Mouse (Mus musculus) heart, embryonic 13.5 days (tissue): Measurements from ENCODE around the gene Hdac7. TPM values are rescaled to one million over a fixed set of nuclear protein-coding genes. Genes with fewer than 3 reads are reported as not detected.
"Not testable (repeated sequence)": the region's sequence is repeated elsewhere in the genome, so short reads cannot be mapped to it uniquely, and the experiment has no call there.

ENCODE experiments used
- ATAC-seq: fragments of 200-750 bp; cut with Nextera tagmentation; 2 replicates; pipeline ENCODE4 v1.8.0; 2017; ENCODE audit warnings: moderate TSS enrichment; ENCODE audit not compliant: insufficient number of reproducible peaks, low FRiP score, low TSS enrichment; ENCODE audit errors: extremely low read depth
- H3K27ac ChIP-seq: fragments of 300-500 bp; sonication (generic); replicated peaks from 2 replicates; pipeline ENCODE4 v1.5.1; 2015; ENCODE audit warnings: moderate library complexity, mild to moderate bottlenecking, inconsistent platforms
- H3K27me3 ChIP-seq: fragments of 300-500 bp; sonication (generic); replicated peaks from 2 replicates; pipeline ENCODE4 v1.6.1; 2015; ENCODE audit warnings: mild to moderate bottlenecking, inconsistent platforms
- H3K36me3 ChIP-seq: fragments of 300-500 bp; sonication (generic); 2 replicates; pipeline ENCODE4 v1.6.1; 2015; ENCODE audit warnings: mild to moderate bottlenecking, inconsistent platforms
- H3K4me1 ChIP-seq: fragments of 300-500 bp; sonication (generic); 2 replicates; pipeline ENCODE4 v1.6.1; 2015; ENCODE audit warnings: inconsistent platforms
- H3K4me2 ChIP-seq: fragments of 300-500 bp; sonication (generic); 2 replicates; pipeline ENCODE4 v1.6.1; 2015; ENCODE audit warnings: inconsistent platforms, mild to moderate bottlenecking, moderate library complexity
- H3K4me3 ChIP-seq: fragments of 300-500 bp; sonication (generic); 2 replicates; pipeline ENCODE4 v1.5.1; 2015; ENCODE audit warnings: moderate library complexity, mild to moderate bottlenecking, inconsistent platforms
- H3K9ac ChIP-seq: fragments of 300-500 bp; sonication (generic); 2 replicates; pipeline ENCODE4 v1.6.1; 2015; ENCODE audit warnings: inconsistent platforms, mild to moderate bottlenecking, moderate library complexity
- H3K9me3 ChIP-seq: fragments of 300-500 bp; sonication (generic); 2 replicates; pipeline ENCODE4 v1.6.1; 2016; ENCODE audit warnings: inconsistent platforms
- WGBS: fragments of 180-500 bp; shearing (Covaris S2); methylation state at CpG from one replicate; pipeline ENCODE4 v1.1.7; 2015; ENCODE audit warnings: mixed read lengths; 5-methylcytosine and 5-hydroxymethylcytosine counted together
- polyA plus RNA-seq: library from polyadenylated mRNA; unstranded; fragments of >200 nt; fragmentation: Nextera tagmentation; extraction: Ambion mirVana; gene quantifications from 2 replicates; pipeline ENCODE4 v1.2.1, GENCODE M21; 2015

Hdac7 gene
- polyA plus RNA-seq, 1 experiment from 2014 or later, result 23.4 TPM

- no peaks in the 10 kb centered on the region for H3K36me3 ChIP-seq
- 77% methylated on average over 19 of the region's 19 CpGs for WGBS
- H3K9ac ChIP-seq, result no peak overlapping the region
- H3K4me3 ChIP-seq, result no peak overlapping the region
- H3K4me1 ChIP-seq, result no peaks in the 10 kb centered on the region
- ATAC-seq, result no peak
- H3K27me3 ChIP-seq, result peaks cover 34% of the 10 kb centered on the region
- no peak overlapping the region for H3K27ac ChIP-seq
- H3K4me2 ChIP-seq, result no peak overlapping the region
- peaks cover 9% of the 10 kb centered on the region; the same call in 1 of the 2 replicates for H3K9me3 ChIP-seq
These were observed 27.0 kb upstream of the Hdac7 start for GRCm38 (mm10) chr15:97871055-97872030.

- Histone ChIP-seq H3K27me3 (peaks cover 30% of the 10 kb centered on the region; the same call in 1 of the 2 replicates), H3K9me3 (peaks cover 13% of the 10 kb centered on the region)
- not testable (repeated sequence) for H3K36me3 ChIP-seq, H3K4me1 ChIP-seq, H3K27ac ChIP-seq, H3K9ac ChIP-seq, ATAC-seq, H3K4me3 ChIP-seq, H3K4me2 ChIP-seq
- 69% methylated on average over 4 of the region's 4 CpGs for WGBS
These were observed 25.8 kb upstream of the Hdac7 start for GRCm38 (mm10) chr15:97870116-97870515.

- Histone ChIP-seq H3K4me1 (peaks cover 14% of the 10 kb centered on the region), H3K27ac (no peak overlapping the region), H3K4me2 (no peak overlapping the region), H3K36me3 (no peaks in the 10 kb centered on the region), H3K9me3 (peaks cover 13% of the 10 kb centered on the region), H3K4me3 (no peak overlapping the region), H3K27me3 (peaks cover 35% of the 10 kb centered on the region; the same call in 1 of the 2 replicates), H3K9ac (no peak overlapping the region)
- ATAC-seq, result no peak
- WGBS, result 86% methylated on average over 6 of the region's 6 CpGs
These were observed 24.7 kb upstream of the Hdac7 start for GRCm38 (mm10) chr15:97868985-97869384.

- H3K4me3 ChIP-seq, result no peak overlapping the region
- no peak overlapping the region for H3K9ac ChIP-seq
- H3K36me3 ChIP-seq, result no peaks in the 10 kb centered on the region
- H3K9me3 ChIP-seq, result peaks cover 13% of the 10 kb centered on the region
- no peak for ATAC-seq
- WGBS, result 87% methylated on average over 2 of the region's 2 CpGs
- H3K27me3 ChIP-seq, result peaks cover 41% of the 10 kb centered on the region
- H3K27ac ChIP-seq, result no peak overlapping the region
- H3K4me2 ChIP-seq, result no peak overlapping the region
- peaks cover 29% of the 10 kb centered on the region for H3K4me1 ChIP-seq
These were observed 21.7 kb upstream of the Hdac7 start for GRCm38 (mm10) chr15:97865988-97866387.

- peak; percentile 45; the same call in 1 of the 2 replicates for ATAC-seq
- WGBS, result 6% methylated on average over 6 of the region's 6 CpGs
- Histone ChIP-seq H3K4me2 (no peak overlapping the region), H3K27ac (peak overlapping the region; percentile 65), H3K9me3 (peaks cover 13% of the 10 kb centered on the region), H3K27me3 (peaks cover 43% of the 10 kb centered on the region), H3K36me3 (no peaks in the 10 kb centered on the region), H3K4me3 (no peak overlapping the region), H3K9ac (peak overlapping the region; percentile 48; the same call in 1 of the 2 replicates), H3K4me1 (peaks cover 29% of the 10 kb centered on the region)
These were observed 20.9 kb upstream of the Hdac7 start for GRCm38 (mm10) chr15:97865175-97865574.

GRCm38 (mm10) chr15:97864361-97865045 lies 20.2 kb upstream of the Hdac7 start:
- peaks cover 29% of the 10 kb centered on the region for H3K4me1 ChIP-seq
- peak overlapping the region; percentile 65 for H3K27ac ChIP-seq
- WGBS, result 33% methylated on average over 8 of the region's 8 CpGs
- H3K27me3 ChIP-seq, result peaks cover 41% of the 10 kb centered on the region
- H3K4me3 ChIP-seq, result no peak overlapping the region
- H3K4me2 ChIP-seq, result no peak overlapping the region
- peak overlapping the region; percentile 48; the same call in 1 of the 2 replicates for H3K9ac ChIP-seq
- H3K36me3 ChIP-seq, result no peaks in the 10 kb centered on the region
- H3K9me3 ChIP-seq, result peaks cover 13% of the 10 kb centered on the region
- no peak for ATAC-seq

GRCm38 (mm10) chr15:97863494-97863881 lies 19.2 kb upstream of the Hdac7 start:
- no peak for ATAC-seq
- Histone ChIP-seq H3K4me1 (peaks cover 29% of the 10 kb centered on the region), H3K27me3 (peaks cover 41% of the 10 kb centered on the region), H3K27ac (no peak overlapping the region), H3K36me3 (no peaks in the 10 kb centered on the region), H3K4me3 (no peak overlapping the region), H3K9ac (0 out of 2 replicates have a peak overlapping the region, but pooled peaks have one; percentile 12), H3K4me2 (peak overlapping the region; percentile 21; the same call in 1 of the 2 replicates), H3K9me3 (peaks cover 13% of the 10 kb centered on the region)
- 60% methylated on average over 18 of the region's 18 CpGs for WGBS

- Histone ChIP-seq H3K36me3 (no peaks in the 10 kb centered on the region), H3K4me3 (no peak overlapping the region), H3K9ac (0 out of 2 replicates have a peak overlapping the region, but pooled peaks have one; percentile 21), H3K27me3 (peaks cover 45% of the 10 kb centered on the region), H3K4me2 (peak overlapping the region; percentile 21), H3K4me1 (peaks cover 29% of the 10 kb centered on the region), H3K9me3 (peaks cover 13% of the 10 kb centered on the region), H3K27ac (no peak overlapping the region)
- WGBS, result 23% methylated on average over 14 of the region's 14 CpGs
- ATAC-seq, result no peak
These were observed 18.7 kb upstream of the Hdac7 start for GRCm38 (mm10) chr15:97862881-97863493.

- 87% methylated on average over 3 of the region's 3 CpGs for WGBS
- ATAC-seq, result no peak
These were observed 16.1 kb upstream of the Hdac7 start for GRCm38 (mm10) chr15:97860353-97860752.

GRCm38 (mm10) chr15:97858431-97858830 lies 14.1 kb upstream of the Hdac7 start:
- Histone ChIP-seq H3K4me2 (no peak overlapping the region), H3K9ac (no peak overlapping the region), H3K36me3 (no peaks in the 10 kb centered on the region), H3K4me1 (peaks cover 9% of the 10 kb centered on the region), H3K9me3 (no peaks in the 10 kb centered on the region; the same call in 1 of the 2 replicates), H3K27ac (no peak overlapping the region), H3K4me3 (no peak overlapping the region), H3K27me3 (peaks cover 74% of the 10 kb centered on the region)
- WGBS, result 70% methylated on average over 4 of the region's 4 CpGs
- ATAC-seq, result no peak

More at GRCm38 (mm10) chr15:97860353-97860752, 16.1 kb upstream of the Hdac7 start:
- Histone ChIP-seq H3K9ac (no peak overlapping the region), H3K4me1 (peaks cover 28% of the 10 kb centered on the region), H3K4me2 (no peak overlapping the region), H3K4me3 (no peak overlapping the region), H3K36me3 (no peaks in the 10 kb centered on the region), H3K27ac (no peak overlapping the region), H3K27me3 (peaks cover 72% of the 10 kb centered on the region), H3K9me3 (no peaks in the 10 kb centered on the region; the same call in 1 of the 2 replicates)

GRCm38 (mm10) chr15:97854551-97854950 lies 10.2 kb upstream of the Hdac7 start:
- no peak for ATAC-seq
- H3K27ac ChIP-seq, result no peak overlapping the region
- no peaks in the 10 kb centered on the region; the same call in 1 of the 2 replicates for H3K9me3 ChIP-seq
- no peaks in the 10 kb centered on the region for H3K36me3 ChIP-seq
- H3K4me1 ChIP-seq, result peaks cover 8% of the 10 kb centered on the region
- WGBS, result 39% methylated on average over 6 of the region's 6 CpGs
- H3K27me3 ChIP-seq, result peaks cover 51% of the 10 kb centered on the region
- no peak overlapping the region for H3K9ac ChIP-seq
- no peak overlapping the region for H3K4me3 ChIP-seq
- no peak overlapping the region for H3K4me2 ChIP-seq
